Mouse (Mus musculus): ENCODE results near the gene Robo1. TPM values are rescaled to one million over a fixed set of nuclear protein-coding genes. Genes with fewer than 3 reads are reported as not detected.

Gene Robo1
- total RNA-seq, 2 experiments from 2014 or later: 130 to 134 TPM

DNA sequence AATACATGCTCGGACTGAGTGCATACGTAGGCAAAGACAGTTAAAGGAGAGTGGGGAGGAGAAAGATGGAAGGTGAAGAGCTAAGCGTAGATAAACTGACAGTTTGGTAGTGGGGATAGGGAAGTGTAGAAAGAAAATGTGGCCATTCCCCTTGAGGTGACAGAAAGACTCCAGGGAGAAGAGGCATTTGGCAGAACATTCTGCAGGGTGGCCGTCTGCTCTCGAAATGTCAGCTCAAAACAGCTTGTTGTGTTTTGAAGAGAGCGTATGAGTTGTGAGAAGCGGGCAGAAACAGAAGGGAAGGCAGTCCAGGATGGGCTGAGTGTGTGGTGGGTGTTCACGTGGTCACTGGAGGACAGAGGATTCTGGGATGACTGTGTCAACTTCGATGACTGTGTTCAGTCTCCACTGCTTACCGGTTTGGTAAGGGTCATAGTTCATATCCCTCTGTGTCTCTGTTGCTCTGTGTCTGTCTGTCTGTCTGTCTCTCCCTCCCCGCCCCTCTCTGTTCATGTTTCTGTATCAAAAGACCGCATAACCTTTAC is 490.4 kb downstream of the Robo1 start:
- intact Hi-C loops (cut with DNase I): loop anchor here (10.0 kb wide), 1 partner anchor 166 kb away; no protein-coding TSS in a partner anchor
- DNase-seq: no peak

DNA sequence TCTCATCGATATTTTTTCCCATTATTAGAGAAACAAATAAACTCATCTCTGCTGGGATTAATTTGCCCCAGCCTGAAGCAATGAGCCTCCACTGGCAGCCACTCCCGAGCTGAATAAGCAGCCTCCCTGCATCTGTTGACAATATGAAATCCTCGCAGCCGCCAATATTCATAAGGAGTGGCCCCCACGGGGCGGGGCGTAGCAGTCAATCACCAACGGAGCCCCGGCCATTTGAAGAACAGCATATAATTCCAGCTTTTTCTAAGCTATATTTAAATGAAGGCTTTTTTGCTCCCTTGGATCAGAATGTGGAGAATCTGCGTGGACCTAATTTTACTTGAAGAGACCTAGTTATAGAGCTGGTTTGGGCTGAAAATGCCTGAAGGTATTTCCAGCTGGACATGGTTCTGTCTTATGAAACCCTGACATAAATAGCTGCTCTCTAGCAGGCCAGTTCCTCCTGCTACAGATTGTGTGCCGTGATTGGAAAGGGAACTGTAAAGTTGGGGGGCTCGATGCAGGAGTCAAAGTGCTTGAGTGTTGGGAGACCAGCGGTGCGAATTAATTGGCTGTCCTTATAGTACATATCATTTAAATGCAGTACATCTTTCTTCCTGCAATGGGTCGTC is 492.1 kb downstream of the Robo1 start:
- peak; percentile 25 for DNase-seq
- intact Hi-C loops (cut with DNase I): no loop called here

DNA sequence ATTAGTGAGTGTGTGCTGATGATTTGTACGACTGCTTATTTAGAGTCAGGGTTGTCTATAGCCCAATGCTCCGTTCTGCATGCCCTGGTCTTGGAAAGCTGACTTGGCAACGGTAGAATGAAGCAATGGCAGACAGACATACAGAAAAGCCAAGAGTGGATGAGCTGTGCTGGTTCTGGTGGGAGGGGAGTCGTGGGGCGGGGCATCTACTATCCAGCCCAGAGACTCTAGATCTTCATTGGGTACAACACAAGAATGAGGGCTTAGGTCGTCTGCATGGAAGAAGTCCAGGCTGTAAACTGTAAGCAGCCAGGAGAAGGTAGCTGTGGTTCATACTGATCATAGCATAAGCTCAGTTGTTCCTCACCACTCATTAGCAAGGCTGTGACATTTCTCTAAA is 492.7 kb downstream of the Robo1 start:
- no peak for DNase-seq
- intact Hi-C loops (cut with DNase I): no loop called here

DNA sequence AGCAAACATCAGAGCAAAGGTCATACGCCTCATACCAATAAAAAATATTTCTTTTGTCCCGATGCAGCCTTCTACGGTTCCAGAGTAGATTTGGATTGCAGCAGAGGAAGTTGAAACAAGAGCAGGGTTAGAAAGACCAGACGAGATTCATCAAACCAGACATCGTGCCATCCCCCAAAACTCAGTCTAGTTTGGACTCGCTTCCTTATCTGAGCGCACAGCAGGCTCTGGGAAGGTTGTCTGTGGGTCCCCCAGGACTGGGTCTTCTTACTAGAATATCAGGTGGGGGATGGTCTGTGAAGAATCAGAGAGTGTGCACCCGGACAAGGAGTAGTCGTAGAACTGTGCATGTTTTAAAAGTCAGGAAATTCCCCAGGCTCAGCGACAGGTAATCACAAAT is 500.2 kb downstream of the Robo1 start:
- DNase-seq: no peak
- intact Hi-C loops (cut with DNase I): no loop called here

DNA sequence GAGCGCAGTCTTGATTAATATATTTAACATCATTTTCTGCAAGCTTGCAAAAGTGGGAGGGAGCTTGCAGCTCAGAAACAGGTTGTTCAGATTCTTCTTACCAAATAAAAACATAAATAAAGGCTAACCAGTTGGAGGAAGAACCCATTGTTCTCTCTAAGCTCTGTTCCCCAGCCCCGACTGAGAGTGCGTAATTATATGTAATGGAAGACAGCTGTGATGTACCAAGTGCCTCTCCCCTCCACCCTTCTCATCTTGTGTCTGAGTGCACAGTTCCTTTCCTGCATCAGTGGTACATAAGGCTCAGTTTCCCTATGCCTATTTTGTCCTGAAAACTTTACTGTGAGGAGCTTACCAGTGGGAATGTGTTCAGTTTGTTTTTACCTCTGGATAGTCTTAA is 502.8 kb downstream of the Robo1 start:
- DNase-seq: no peak
- intact Hi-C loops (cut with DNase I): no loop called here

DNA sequence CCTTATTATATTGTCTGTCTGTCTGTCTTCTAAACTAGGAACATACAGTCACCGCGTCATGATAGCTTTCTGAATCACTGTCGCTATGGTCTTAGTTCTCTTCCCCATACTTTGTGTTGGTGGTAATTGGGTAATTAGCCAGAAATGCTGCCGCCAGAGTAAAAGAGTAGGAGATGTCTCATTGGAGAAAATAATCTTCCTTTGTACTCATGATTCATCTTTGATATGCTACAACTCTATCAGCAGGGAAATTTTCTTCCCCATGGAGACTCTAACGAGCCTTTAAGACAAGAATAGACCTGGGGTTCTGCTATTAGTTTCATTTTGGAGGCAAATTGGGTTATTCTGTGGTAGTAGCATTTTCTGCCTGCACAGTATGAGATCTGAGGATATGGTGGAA is 503.4 kb downstream of the Robo1 start:
- intact Hi-C loops (cut with DNase I): no loop called here
- no peak for DNase-seq

DNA sequence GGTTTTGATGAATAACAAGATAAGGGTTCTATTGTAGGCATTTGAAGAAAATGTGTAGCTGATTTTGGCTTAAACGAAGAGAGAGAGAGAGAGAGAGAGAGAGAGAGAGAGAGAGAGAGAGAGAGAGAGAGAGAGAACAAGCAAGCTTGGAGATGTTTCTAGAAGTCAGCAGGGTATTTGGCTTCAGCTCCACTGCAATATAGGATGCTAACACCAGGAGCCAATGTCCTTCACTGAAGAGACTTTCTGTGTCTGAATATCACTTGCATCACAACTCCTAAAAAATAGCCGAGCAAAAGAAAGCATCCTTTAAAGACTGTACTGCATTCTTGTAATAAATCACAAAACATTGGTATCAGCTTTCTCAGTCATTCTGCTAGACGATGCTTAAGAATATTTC is 503.8 kb downstream of the Robo1 start:
- peak; percentile 34 for DNase-seq
- intact Hi-C loops (cut with DNase I): no loop called here

DNA sequence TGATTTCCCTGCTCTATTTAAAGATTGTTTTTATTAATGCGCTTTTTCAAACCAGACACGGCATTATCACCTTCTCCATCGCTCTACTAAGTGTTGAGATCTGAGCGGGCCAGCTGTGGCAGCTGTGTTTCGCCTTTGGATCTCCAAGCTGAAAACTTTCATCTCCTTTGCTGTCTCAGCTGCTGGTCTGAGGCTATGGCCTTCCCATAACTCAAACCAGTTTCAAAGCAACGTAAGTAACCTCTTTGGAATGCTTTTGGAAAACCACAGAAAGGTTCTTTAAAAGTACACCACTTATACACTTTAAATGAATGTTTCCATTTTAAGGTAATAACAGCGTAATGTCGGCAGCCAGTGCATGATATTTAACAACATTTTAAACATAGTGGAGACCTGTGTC is 520.3 kb downstream of the Robo1 start:
- intact Hi-C loops (cut with DNase I): no loop called here
- no peak for DNase-seq

DNA sequence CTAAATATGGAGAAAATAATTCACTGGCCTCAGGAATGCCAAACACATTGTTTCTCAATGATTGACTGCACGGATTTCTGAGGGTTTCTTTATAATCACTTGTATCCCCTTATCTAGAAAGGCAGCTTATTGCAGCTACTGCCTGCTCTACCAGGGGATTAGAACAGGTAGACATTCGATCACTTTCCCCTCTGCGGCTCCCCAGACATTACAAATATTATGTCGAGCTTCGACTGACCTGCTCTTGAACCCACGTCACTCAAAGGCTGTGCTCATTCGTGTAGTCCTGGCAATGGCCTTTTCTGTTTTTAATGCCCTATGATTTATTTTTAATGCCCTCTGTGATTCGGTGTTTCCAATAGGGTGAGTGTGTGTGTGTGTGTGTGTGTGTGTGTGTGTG is 521.4 kb downstream of the Robo1 start:
- DNase-seq: no peak
- intact Hi-C loops (cut with DNase I): no loop called here

DNA sequence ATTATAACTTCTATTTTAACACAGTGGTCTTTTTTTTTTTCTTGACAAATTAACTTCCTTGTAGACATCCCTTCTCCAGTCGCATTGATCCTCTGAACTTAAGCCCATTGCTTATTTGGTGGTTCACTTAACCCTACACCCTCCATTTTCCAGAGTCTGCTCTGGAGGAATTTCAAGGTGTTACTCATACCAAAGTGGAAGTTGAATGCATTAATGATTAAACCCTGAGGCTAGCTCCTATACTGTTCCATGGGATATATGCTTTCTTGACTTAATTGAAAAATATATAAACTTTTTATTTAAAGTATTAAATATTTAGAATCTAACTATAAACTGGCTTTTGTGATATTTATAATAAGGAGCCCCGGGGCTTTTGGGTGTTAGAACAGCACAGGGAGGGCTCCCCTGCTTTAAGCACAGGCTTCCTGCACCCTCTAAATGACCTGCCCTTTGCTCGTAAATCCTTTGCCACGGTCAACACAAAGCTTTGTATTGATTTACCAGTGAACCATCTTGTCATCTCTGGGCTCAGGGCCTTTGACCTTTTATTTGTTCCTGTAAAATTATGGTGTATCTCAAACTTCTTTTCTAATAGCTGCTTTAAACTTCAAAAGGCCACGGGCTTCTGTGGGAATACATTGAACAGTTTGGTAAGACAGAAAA is 522.4 kb downstream of the Robo1 start:
- intact Hi-C loops (cut with DNase I): no loop called here
- DNase-seq: no peak

DNA sequence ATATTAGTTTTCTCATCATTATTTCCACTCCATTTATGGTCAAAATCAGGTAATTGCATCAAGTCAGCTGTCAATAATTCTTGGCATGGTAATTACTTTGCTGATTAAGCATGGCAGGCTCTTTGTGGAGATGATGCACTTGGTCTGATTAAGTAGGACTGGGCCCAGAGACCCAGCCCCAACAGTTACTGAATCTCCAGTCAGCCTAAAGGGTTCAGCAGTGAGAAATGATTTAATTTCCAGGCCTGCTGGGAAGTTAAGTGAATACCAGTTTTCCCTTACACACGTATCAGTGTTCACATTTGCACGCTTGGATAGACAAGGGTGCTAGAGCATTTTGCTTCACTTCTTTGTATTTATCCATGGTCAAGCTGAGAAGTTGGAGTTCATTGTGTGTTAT is 526.2 kb downstream of the Robo1 start:
- intact Hi-C loops (cut with DNase I): no loop called here
- no peak for DNase-seq

DNA sequence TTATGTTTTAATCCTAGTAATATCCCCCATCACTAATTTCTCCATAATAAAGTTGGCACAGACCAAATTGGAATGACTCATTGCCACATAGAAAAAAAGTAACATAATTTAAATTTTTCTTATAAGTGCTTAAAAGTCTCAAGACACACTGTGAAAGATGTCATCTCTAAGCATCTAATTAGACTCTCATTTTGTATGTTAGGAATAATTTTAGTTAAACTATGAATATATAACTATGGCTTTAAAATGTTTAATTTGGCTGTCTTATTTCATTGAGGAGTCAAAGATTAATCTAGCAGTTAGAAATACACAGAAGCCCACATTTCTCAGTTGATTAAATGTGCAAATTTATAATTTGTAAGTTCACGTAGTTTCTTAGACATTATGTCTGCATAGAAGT is 530.9 kb downstream of the Robo1 start:
- intact Hi-C loops (cut with DNase I): no loop called here
- DNase-seq: no peak

DNA sequence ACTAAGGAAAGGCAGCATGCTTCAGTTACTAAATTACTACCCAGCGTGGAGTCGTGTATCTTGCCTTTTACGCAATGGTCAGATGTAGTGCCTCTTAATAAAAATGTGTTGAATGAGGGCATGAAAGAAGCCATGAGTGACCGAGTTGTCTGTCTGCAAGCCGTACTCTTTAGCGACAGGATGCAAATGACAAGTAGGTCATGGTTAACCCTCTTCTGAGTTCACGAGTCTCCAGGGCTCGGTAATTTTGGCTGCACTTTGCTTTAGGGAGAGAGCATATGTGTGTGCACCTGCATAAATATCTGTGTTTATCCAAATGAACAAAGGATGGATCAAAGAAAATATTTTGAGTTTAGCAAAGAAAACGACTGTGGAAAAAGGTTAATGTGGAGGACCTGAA is 533.0 kb downstream of the Robo1 start:
- DNase-seq: no peak
- intact Hi-C loops (cut with DNase I): no loop called here

DNA sequence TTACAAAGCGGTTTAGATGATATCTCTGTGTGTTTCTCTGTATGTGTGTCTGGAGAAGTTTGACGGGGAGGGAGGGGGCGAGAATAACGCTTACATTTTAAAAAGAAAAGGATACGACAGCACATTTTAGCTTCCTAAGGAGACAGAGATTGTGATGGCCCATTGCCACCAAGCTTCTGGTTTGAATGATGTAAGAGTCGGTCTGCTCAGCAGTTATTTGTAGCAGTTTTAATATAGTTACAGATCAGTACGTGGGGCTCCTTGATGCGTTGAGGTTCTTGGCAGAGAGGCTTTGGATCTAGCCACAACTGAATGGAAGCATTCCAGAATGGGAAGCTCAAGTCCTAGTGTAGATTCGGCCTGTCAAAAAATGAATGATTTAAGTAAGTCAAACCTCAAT is 546.0 kb downstream of the Robo1 start:
- intact Hi-C loops (cut with DNase I): no loop called here

DNA sequence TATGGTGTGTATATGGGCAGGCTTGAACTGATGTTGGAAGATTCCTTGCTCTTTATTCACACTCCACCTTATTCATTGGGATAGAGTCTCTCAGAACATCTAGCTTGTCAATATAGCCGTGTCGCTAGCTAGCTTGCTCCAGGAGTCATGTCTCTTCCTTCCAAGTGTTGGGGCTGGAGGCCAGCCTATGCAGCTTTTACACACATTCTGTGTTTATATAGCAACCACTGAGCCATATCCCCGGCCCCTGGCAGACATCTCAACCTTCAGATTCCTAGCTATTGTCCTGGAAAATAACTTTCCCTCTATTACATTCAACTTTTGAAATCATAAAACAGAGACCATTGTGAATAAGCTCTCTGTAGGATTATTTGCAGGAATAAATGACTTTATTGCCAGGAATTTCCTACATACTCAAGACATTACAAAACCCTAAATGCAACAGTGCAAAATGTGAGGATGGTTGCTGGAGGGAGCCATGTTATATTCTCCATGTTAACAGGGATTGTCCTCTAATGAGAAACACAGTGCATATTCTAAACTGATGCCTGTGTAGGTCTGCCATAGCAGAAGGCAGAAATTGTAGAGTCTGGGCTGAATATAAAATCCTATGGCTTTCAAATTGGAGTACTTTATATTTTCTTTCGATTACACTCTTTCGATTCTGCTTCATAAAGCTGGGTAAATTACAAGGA is 546.9 kb downstream of the Robo1 start:
- intact Hi-C loops (cut with DNase I): no loop called here
- no peak for DNase-seq

More for the DNA sequence above, 546.0 kb downstream of the Robo1 start:
- peak; percentile 22 for DNase-seq

DNA sequence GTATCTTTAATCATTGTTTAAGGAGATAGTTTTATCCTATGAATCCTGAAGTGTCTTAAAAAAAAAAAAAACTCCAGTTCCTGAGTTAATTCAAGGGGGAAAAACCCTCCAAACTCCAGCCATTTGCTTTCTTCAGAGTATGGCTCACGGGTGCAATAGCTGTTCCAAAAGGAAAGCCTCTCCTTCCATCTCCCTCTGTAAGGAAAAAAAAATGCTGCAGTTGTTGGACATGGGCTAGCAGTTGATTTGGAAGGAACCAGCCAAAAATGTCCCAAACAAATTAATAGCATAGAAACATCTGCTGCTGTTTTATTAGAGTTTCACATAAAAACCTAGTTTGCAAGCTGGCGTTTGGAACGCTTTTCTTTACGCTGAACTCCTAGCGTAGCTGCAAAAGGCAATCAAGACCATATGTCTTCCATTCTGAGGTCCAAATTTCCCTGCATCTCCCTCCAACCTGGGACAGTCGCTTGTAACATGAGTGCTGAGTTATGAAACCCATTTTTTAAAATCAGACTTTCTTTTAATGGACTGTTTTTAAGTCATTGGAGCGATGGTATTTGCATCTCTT is 553.7 kb downstream of the Robo1 start:
- intact Hi-C loops (cut with DNase I): no loop called here
- DNase-seq: no peak

DNA sequence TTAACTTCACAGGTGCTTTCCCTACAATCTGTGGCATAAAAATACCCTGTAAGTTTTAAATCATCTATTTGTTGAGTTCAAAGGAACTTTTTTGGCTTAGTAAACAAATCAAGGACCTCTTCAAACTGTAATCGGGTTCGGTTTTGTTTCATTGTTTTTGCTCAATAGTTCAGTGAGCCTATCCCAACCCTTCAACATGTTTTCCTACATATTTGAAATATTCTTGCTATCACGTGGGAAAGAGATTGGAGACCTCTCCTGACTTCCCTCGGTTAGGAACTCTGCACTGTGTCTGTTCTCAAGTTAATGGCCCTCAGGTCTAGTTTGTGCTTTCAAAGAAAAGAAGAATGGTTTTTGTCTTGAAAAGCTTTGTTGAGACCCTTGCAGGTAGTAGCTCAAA is 557.9 kb downstream of the Robo1 start:
- DNase-seq: no peak
- intact Hi-C loops (cut with DNase I): no loop called here

DNA sequence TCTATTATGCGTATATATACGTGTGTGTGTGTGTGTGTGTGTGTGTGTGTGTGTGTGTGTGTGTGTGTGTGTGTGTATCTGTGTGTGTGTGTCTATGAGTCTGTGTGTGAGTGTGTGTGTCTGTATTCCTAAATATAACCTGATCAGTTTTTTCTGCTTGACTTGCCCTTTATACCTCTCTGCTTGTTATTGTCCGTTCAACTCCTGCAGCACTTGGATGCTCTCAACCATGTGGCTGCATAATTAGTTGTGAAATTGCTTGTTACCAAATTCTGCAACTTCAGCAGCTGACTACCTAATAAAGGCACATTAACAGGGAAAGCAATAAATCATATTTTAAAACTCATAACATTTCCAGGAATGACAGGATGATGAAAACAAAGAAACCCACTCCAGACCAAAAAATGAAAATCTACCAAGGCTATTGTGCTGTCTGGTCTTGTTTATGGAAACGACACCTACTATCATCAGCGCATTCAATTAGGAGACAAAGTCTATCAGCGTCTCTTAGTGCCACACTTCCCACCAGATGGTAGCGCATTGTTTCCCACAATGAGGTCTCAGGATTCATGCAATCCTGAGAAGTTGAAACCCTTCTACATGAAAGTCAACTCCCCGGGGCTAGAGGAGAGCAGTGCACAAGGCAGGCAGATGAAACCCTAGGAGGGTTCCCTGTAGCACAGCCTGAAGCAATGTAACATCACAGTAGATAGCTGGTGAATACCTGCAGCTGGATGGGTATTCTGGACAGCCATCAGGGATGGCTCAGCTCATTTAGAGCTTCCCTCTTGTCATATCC is 567.0 kb downstream of the Robo1 start:
- DNase-seq: no peak
- intact Hi-C loops (cut with DNase I): no loop called here

DNA sequence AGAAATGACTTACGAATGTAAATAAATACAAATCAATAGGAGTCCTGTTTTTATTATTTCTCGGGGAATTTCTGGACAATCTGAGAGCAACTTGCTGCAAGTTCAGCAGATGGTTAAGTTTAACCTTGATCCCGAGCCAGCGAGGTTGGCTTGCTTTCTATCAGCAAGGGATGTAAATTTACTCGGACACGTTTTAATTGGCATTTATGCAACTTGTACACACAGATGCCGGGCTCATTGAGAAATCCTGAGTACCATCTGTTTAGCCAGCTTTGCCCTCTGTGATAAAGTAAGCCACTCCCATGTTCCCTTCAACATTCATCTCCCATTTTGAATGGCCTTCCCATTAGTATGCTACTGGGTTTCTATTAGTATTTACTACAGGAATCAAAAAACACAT is 580.0 kb downstream of the Robo1 start:
- intact Hi-C loops (cut with DNase I): no loop called here

DNA sequence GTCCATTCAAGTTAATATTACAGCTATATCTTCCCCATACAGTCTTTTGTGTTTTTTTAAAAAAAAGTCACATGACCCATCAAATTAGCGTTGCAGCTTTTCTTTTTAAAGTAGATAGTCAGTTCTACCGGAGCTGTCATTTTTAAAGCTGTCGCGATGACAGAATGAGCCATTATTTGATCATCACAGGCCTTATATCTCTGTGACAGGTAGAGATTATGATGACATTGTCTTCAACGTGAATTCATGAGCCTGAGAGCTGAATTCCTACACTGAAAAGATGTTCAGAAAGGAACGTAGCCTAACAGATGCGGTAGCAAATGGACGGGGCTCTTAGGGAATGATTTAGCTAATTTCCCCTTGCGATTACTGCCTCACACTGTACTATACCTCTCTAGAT is 581.3 kb downstream of the Robo1 start:
- intact Hi-C loops (cut with DNase I): no loop called here
- DNase-seq: no peak

More for the DNA sequence above, 580.0 kb downstream of the Robo1 start:
- peak; percentile 83 for DNase-seq

DNA sequence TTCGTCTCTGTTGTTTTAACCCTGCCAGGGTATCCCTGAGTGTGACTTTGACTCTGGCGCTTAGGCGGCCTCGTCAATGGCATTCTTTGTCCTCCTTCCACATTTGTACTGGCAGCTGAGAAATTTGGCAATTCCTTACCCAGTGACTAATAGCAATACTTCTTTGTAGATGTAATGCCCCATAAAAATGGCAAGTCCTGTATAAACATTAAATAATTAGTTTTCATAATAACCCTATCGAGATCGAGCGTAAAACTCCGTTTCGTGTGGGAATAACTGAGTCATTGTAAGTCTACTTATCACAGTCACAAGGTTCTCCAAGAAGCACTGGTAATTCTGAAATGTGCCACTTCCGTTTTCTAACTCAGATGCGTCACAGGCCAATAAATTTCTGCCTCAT is 589.0 kb downstream of the Robo1 start:
- no peak for DNase-seq

More for the DNA sequence above, 589.0 kb downstream of the Robo1 start:
- intact Hi-C loops (cut with DNase I): no loop called here

Data from left cerebral cortex, postnatal 4 days (tissue).